Mouse (Mus musculus): ENCODE results near the gene G6pc3.
A peak's percentile ranks its signal among the peaks of the same experiment; 100 is the strongest.

G6pc3 gene

DNA sequence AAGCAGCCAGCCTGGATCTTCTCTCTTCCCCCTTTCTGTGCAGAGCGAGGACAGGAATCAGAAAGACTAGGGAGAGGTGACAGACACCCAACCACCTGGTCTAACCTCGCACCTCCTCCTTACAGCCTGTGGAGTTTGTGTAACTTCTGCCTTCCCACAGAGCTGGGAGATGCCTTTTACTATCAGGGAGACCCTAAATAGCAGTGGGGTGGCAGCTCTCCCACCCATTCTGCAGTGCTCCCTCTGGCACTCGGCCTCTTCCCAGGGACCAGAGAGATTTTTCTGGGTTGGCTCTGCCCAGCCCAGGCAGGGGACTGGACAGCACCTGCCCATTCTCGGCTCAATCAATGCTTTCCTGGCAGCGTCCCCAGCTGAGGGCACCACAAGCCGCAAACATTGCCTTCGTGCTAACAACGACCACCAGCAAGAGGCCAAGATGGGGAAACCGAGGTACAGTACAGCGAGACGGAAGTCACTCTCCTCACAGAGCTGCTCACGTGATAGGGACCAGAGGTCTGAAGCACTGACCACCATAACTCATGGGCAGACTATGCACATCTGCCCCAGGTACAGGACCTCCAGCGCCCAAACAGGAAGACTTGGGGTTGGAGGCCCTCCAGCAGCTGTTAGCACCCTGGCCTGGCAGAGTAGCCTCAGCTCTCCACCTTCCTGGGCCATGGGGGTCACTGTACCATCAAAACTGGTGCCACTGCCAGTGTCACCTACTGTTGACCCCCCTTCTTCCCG, 30.0 kb downstream of the G6pc3 start:
- DNase-seq (ENCODE audit: low spot score) = no peak

DNA sequence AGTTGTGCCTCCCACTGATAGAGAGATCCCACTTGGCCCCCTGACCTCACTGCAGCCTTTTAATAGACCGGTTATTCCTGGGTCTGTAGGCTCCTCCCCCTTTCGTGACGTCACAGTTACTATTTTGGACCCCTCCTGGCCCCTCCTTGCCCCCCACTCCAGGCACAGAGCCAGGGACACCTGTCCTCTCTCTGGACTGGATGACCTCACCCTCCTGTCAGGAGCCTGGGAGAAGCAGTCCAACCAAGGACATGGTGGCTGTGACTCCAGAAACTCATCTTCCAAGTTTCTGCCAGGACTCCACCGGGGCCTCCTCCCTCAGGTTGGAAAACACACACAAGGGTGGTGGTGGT, 30.6 kb downstream of the G6pc3 start:
- no peak for DNase-seq (ENCODE audit: low spot score)

DNA sequence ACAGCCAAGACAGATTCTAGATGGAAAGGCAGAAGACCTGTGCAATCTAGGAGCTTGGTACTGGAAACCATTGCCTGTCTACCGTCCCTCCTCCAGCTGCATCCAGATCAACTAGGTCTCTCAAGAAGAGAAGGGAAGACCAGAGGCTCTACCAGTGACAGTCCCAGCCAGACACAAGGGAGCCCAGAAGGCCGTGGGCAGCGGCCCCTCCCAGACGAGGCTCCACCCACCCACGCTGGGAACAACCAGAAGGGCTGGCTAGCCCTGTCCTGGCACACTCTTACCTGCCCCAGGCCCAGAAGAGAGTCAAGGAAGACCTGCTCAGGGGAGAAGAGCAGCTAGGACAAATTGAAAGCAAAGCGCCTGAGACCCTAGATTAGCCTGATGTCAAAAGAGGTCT, 31.0 kb downstream of the G6pc3 start:
- DNase-seq (ENCODE audit: low spot score) = no peak

DNA sequence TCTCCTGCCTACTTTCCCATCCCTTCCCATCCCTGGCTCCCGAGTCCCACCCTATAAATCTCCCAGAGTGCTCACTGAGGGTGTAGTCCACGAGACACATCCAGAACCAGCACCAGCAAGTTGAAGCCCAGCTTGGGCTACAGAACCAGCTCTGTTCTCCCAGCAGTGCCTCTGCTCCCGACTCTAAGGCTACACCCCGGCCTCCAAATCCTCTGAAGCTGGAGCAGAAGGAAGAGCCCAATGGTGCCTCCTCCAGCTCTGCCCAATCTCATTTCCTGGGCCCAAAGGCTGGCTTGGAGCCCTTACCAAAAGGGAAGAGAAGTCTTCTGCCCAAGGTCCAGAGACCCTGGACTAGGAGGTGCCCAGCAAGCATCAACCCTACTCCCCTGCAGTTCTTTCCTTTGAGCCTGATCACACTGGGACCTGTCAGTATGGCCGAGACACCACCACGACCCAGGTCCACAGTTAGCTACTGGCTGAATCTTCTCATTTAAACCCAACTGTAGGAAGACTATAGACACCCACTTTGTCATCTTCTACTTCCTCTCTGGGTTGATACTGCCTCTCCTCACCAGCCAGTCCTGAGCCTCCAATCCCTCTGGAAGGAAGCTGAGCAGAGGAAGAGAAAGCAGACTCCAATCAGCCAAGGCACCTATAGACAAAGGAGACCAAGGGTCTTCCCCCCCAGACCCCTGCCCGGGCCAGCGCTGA, 32.0 kb downstream of the G6pc3 start:
- DNase-seq (ENCODE audit: low spot score) = no peak

DNA sequence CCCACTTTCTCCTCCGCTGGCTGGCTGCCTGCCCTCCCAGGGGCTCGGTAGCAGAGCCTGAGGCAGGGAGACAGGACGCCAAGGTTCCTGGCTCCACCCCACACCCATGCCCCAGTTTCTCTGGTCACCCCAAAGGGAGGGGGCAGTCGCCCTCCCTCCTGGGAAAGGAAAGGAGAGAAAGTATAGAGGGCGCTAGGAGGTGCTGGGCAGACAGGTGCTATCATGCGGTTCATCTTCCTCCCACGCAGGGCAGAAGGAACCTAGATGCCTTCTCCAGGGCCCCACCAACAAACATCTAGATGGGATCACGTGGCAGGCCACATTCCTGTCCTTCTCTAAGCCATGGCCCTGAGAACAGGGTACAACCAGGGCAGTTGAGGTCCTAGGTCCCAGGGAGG, 32.5 kb downstream of the G6pc3 start:
- DNase-seq (ENCODE audit: low spot score) = no peak

DNA sequence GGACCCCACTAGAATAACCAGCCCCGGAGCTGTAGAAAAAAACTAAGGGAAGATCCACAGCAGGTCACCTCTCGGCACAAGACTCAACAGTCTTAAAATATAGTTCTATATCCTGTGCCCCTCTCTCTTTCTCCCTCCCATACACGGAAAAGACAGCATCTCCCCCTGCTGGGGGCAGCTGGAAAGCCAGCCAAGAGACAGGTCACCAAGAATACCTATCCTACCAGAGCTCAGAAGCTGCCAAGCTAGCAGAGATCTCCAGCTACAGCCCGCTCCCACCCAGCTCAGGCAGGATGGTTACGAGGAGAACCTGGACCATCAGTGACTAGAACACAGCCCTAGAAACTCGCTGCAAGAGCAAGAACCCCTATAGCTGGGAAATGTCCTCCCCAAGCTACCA, 33.7 kb downstream of the G6pc3 start:
- DNase-seq (ENCODE audit: low spot score) = no peak

DNA sequence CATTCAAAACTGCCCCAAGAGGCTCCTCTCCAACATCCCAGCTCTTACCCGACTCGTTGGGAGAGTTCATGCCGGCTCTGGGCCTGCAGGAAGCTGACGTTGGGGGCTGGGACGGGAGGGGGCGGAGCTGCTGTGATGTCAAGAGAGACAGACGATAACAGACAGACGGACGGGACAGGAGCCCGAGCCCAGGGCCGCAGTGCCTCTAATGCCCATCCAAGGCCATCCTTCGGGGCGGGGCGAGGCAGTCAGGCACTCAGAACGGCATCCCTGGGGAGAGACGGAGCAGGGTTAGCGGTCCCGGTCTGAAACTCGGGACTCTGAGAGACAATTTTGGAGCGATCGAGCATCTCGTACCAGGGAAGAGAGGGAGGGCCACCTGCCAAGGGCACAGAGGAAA, 35.3 kb downstream of the G6pc3 start:
- DNase-seq (ENCODE audit: low spot score) = no peak

DNA sequence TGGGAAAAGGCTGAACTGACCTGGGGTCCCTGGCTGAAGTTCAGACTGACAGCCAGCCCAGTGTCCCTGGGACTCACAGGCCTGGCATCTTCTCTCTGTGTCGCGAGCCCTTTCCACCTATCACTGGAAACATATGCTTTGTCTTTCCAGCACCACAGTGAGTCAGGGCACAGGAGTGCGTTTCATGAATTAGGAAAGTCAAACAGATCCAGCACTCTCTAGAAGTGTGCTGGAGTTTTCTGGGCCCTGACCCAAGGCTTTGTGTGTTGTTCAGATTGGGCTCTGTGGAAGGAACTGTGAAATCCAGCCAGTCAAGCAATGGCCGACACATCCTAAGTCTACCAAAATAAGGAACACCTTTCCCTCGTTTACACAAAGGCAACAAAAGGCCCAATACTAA, 35.8 kb downstream of the G6pc3 start:
- DNase-seq (ENCODE audit: low spot score) = no peak

DNA sequence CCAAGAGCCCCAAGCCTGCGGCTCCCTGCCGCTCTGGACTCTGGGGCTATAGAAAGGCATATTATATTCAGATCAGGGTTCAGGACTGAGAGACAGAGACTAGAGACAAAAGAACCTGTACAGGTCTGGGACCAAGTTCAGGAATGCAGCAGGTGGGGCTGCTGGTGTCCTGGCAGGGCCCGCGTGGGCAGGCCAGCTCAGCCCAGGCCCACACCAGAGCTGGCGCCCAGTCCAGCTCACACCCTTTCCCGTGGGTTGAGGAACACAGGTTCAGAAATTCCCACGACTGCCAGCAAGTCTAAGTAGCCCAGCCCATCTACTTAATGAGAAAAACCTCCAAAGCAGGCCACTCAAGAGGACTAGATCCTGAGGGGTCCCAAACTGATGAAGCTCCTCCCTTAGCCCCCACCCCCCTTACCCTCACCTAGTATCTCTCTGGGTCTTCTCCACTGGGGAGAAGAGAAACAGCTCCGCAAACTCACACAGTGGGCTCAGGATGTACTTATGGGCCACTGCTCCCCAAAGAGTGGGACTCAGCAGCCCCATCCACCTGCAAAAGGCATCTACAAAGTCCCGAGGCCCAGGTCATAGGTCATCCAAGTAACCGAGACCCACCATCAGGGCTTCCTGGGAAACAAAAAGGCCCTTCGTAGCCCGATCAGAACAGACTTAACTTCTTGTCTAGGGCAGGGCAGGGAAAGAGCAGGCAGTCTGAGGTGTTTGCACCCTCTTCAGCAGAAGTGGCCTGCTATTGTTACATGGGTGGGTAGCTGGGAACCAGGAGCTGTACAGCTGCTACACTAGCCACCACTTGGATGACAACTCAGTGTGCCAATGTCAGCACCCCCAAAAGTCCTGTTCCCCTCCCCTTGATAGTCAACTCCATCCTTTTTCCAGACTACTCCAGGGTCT, 36.9 kb downstream of the G6pc3 start:
- no peak for DNase-seq (ENCODE audit: low spot score)

DNA sequence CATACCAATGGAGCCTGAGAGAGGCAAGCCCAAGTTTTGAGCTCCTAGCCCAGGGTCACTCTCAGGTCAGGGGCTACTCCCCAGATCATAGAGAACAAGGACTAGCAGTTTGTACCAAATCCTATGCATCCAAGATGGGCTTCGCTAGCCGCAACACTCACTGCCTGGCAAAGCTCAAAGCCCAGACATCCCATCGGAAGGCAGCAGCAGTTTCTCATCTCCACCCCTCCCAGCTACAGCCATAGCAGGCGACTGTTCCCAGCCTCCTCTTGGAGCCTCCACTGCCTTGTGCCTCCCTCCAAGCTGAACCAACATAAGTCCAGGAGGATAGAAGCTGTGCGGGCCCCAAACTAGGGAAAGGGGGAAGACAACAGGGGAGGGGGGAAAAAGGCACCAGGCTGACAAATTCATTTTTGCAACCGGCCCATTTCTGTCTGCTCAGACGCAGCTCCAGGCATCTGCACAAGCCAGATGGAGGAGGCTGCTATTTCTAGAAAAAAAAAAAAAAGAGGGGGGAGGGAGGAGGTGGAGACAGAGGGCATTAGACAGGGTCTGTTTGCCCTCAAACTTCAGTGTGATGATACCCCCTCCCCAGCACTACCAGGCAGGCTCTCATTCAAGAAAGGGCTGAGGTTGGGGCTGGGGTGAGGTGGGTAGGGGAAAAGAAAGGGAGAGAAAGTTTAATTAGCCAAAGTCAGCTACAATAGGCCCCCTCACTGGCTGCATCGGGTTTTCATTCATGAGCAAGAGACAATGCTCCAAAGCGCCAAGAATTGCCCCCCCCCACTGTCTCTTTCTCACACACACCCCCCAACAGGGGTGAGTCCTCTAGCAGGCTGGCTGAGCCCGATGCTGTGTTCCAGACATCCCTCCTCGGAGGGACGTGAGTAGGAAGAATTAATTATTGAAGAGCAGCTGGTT, 38.1 kb downstream of the G6pc3 start:
- no peak for DNase-seq (ENCODE audit: low spot score)

DNA sequence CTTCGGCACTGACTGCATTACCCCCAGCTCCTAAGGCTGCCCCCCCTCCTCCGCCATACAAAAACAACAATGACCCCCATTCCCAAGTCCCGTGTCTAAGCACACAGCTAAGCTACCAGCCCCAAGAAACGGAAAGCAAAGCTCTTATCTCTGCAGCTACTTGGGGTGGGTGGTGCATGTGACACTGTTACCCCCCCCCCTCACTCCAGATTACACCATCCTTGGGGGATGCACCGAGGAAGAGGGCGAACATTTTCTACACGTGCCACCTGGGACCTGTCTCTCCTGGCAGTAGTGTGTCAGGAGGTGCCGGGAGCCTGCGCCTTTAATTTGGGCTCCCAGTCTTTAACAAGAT, 38.7 kb downstream of the G6pc3 start:
- no peak for DNase-seq (ENCODE audit: low spot score)

DNA sequence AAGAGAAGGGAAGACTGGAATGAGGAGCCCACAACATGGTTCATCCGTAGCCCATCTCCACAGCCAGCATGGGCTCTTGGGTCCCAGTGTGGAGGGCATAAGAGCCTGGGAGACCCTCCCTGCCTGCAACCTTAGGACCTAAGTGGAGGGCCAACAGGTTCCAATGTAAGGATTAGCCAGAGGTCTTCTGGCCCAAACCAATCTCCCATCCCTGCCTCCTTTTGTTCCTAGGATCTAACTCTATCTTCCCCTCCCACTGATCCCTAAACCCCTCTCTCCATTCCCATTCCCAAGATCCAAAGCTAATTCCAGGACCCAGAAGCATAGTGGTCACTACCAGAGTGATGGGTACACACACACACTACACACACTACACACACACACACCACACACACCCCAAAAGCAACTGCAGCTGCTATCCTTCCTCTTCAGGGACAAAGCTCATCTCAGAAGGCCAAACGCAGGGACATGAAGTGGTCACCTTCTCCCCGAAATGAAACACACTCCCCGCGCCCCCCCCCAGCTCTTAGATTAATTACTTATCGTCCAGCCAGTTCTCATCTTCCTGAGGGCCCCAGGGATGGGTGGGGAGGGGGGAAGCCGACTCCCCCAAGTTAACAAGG, 39.3 kb downstream of the G6pc3 start:
- no peak for DNase-seq (ENCODE audit: low spot score)

DNA sequence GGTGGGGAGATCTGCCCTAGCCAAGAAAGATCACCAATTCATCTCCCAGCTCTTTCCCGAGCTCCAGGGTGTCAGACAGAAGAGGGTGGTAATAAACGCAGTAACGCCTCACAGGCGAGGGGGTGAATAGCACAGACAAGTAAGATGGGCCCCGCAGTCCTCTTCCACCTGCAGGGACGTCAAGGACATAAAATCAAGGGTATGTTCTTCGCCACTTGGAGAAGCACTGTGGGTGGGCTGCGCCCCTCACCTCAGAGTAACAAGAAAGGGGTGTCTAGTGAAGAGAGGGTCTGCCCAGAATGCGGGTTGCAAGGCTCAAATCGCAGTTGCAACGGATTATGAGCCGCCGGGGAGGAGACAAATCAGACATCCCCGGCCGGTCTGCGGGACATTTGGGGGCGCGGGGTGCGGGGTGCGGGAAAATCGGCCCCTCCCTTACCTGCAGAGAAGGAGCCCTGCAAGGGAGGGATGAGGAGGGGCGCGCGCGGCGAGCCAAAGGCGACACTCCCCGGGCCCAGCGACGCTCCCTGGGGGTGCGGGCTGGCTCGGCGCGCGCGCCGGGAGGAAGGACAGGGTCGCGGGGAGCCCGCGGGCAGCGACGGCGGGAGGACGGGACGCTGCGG, 40.0 kb downstream of the G6pc3 start:
- DNase-seq (ENCODE audit: low spot score) = no peak

DNA sequence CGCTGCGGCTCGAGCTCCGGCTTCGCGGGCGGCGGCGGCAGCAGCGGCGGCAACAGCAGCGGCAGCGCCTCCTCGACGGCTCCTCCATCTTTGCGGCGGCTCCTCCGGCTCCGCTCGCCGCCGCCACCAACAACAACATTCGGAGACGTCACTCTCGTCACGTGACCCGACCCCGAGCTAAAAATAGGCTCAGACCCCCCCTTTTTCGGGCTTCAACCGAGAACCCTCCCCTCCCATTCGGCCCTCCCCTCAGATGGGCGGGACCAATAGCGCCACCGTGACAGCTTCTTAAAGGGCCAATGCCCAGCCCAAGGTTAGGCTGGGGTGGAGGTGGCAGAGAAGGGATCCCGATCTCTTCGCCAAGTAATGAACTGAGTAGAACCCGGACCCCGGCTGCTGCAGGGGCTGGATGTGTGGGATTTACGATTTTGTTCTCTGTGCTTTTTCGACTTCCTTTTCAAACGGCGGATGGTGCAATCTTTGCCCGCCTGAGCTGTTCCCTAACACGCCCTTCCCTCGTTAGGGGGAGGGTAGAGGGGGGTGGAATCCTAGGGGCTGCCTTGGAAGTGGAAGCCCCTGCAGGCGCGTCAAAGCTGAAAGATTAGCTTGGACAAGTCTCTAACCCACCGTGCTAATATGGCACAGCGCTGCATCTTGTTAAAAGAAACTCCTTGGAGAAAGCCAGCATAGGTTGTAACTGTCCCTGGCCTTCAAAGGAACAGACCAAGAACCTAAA, 40.8 kb downstream of the G6pc3 start, which contains the start of gene Hdac5:
Gene Hdac5, minus strand, starts transcription at position 161 of the 736 bp plus-strand sequence.
- DNase-seq (ENCODE audit: low spot score) = peak; percentile 98

DNA sequence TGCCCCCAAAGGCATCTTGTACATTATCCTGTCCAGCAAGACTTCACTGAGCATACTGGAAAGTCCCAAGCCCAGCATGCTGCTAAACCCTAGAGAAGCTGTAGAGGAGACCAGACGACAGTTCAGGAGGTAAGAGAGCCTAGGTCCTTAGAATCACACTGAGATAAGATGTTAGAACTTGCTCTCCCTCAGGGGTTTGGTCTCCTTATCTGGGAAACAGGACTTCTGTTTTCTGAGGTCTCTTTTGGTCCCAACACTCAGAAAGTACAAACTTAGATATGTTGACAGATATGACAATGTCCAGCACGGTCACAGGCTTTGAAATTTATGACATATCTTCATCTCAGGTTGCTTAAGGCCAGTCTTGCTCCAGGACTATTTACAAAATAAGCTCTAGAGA, 46.6 kb downstream of the G6pc3 start:
- DNase-seq (ENCODE audit: low spot score) = no peak

DNA sequence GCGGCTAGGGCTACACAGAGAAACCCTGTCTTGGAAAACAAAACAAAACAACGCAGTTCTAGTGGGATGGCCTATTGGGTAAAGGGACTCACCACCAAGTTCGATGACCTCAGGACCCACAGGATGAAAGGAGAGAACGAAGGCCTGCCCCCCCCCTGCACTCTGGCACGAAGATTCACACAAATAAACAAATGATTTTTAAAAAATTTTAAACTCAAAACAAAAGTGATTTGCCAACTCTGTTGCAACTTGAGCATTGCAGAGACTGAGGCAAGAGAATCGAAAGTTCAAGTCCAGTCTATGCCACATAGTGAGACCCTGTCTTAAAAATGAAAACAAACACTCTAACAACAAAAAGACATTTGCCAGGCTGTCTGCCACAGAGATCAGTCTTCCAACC, 51.2 kb downstream of the G6pc3 start:
- DNase-seq (ENCODE audit: low spot score) = no peak

DNA sequence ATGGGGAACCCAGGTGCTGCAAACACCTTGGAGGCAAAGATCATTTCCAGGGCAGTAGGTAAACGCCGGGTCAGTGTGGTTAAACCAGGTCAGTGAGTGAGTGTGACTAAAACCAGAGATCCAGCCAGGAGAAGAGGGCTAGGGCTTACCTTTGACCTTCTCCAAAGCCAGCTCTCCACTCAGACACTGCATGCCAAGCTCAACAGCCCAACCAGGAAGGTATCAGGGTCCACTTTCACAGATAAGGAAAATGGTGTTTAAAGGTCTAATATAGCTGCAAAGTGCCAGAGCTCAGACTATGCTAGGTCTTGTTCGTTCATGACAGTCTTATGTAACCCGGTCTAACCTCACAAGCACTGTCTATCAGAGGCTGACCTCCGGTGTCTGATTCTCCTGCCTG, 51.8 kb downstream of the G6pc3 start:
- DNase-seq (ENCODE audit: low spot score) = no peak

DNA sequence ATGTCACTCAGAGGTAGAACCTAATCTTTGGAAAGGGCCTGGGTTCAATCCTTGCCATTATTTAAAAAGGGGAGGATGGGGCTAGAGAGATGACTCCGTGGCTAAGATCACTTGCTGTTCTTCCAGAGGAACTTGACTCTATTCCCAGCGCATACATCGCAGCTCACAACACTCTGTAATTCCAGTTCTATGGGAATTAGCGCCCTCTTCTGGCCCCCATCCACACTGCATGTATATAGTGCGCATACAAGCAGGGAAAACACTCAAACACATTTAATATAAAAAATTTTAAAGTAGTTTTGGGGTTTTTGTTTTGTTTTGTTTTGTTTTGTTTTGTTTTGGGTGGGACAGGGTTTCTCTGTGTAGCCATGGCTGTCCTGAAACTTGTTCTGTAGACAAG, 52.5 kb downstream of the G6pc3 start:
- DNase-seq (ENCODE audit: low spot score) = no peak

Measured in urinary bladder, postnatal 14 days (tissue).